Mouse (Mus musculus): ENCODE data around the gene Tmem199. TPM values are rescaled to one million over a fixed set of nuclear protein-coding genes. Genes with fewer than 3 reads are reported as not detected.

Gene Tmem199
- polyA plus RNA-seq, 1 experiment from 2014 or later = 21.1 TPM

DNA sequence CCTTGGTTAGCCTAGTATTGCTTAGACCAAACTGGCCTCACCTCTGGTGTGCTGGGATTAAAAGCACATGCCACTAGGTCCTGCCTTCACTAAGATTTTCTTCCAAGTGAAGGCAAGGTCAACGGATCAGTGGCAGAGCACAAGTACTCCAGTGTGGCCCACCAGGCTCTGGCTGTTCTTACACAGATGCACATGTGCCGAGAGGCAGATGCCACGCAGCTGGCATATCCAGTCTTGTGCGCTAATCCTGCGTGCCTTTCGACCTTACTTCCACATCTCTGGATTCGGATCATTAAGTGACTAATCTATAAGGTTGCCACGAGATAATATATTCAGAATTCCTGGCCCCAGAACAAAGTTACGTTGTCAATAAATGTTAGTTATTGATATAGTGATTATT is 46.9 kb downstream of the Tmem199 start:
- Histone ChIP-seq H3K27ac (ENCODE audit: low read depth) (no peak overlapping the region), H3K36me3 (replicated peaks; ENCODE audit: insufficient read depth, low read length) (no peaks in the 10 kb centered on the region), H3K4me1 (ENCODE audit: insufficient read depth) (peaks cover 25% of the 10 kb centered on the region), H3K9me3 (ENCODE audit: low read length) (no peaks in the 10 kb centered on the region), H3K4me2 (ENCODE audit: low read depth, low read length) (peak overlapping the region; percentile 81), H3K27me3 (ENCODE audit: insufficient read depth, low read length) (no peaks in the 10 kb centered on the region), H3K9ac (replicated peaks) (no peak overlapping the region), H3K4me3 (ENCODE audit: low read depth, low read length) (peak overlapping the region; percentile 63; the same call in 1 of the 2 replicates)
- 48% methylated on average over 9 of the region's 9 CpGs for WGBS (ENCODE audit: insufficient replicate concordance)
- TF ChIP-seq CTCF (IDR thresholded peaks at IDR 0.05; ENCODE audit: low read depth) (no peak), EP300 (IDR thresholded peaks at IDR 0.05; ENCODE audit: low read depth) (no peak)
- DNase-seq (no peak), ATAC-seq (no peak)

- ATAC-seq (no peak), DNase-seq (no peak)
- Histone ChIP-seq H3K27ac (ENCODE audit: low read depth) (no peak overlapping the region), H3K4me2 (ENCODE audit: low read depth, low read length) (no peak overlapping the region), H3K4me3 (ENCODE audit: low read depth, low read length) (no peak overlapping the region), H3K36me3 (replicated peaks; ENCODE audit: insufficient read depth, low read length) (no peaks in the 10 kb centered on the region), H3K27me3 (ENCODE audit: insufficient read depth, low read length) (no peaks in the 10 kb centered on the region), H3K9me3 (ENCODE audit: low read length) (no peaks in the 10 kb centered on the region), H3K4me1 (ENCODE audit: insufficient read depth) (peaks cover 25% of the 10 kb centered on the region), H3K9ac (replicated peaks) (no peak overlapping the region)
- no peak for TF ChIP-seq EP300 (IDR thresholded peaks at IDR 0.05; ENCODE audit: low read depth)
- 55% methylated on average over 13 of the region's 13 CpGs for WGBS (ENCODE audit: insufficient replicate concordance)
Observed at GRCm38 (mm10) chr11:78463286-78464036, 48.5 kb downstream of the Tmem199 start.

DNA sequence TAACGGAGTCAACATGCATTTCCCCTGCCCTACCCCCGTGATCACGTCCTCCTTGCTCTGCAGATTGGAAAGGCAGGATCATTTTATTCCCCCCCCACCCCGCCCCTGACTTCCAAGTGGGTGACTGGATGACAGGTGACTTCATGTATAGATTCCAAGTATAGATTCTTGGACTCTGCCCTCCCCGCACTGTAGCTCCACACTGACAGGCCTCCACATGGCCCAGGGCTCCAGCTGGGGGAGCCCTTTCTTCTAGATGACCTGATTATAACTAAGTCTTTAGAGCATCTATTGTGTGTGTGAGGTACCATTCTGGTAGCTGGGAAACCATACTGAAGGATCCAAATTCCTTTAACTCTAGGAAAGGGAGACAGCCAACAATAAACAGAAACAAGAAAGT is 49.3 kb downstream of the Tmem199 start:
- Histone ChIP-seq H3K4me2 (ENCODE audit: low read depth, low read length) (no peak overlapping the region), H3K9me3 (ENCODE audit: low read length) (no peaks in the 10 kb centered on the region), H3K4me1 (ENCODE audit: insufficient read depth) (peaks cover 25% of the 10 kb centered on the region), H3K36me3 (replicated peaks; ENCODE audit: insufficient read depth, low read length) (no peaks in the 10 kb centered on the region), H3K27ac (ENCODE audit: low read depth) (no peak overlapping the region), H3K9ac (replicated peaks) (no peak overlapping the region), H3K4me3 (ENCODE audit: low read depth, low read length) (no peak overlapping the region), H3K27me3 (ENCODE audit: insufficient read depth, low read length) (no peaks in the 10 kb centered on the region)
- ATAC-seq (no peak), DNase-seq (no peak)
- WGBS (ENCODE audit: insufficient replicate concordance) = 79% methylated on average over 5 of the region's 5 CpGs
- TF ChIP-seq EP300 (IDR thresholded peaks at IDR 0.05; ENCODE audit: low read depth) (no peak), CTCF (IDR thresholded peaks at IDR 0.05; ENCODE audit: low read depth) (no peak)

GRCm38 (mm10) chr11:78461894-78462293 is 50.1 kb downstream of the Tmem199 start:
- ATAC-seq (no peak), DNase-seq (no peak)
- H3K9ac ChIP-seq (replicated peaks) = no peak overlapping the region
- no peak overlapping the region for H3K27ac ChIP-seq (ENCODE audit: low read depth)
- peaks cover 22% of the 10 kb centered on the region for H3K4me1 ChIP-seq (ENCODE audit: insufficient read depth)
- no peaks in the 10 kb centered on the region for H3K27me3 ChIP-seq (ENCODE audit: insufficient read depth, low read length)
- 57% methylated on average over 1 of the region's 1 CpGs for whole genome bisulfite sequencing (ENCODE audit: insufficient replicate concordance)
- H3K36me3 ChIP-seq (replicated peaks; ENCODE audit: insufficient read depth, low read length) = no peaks in the 10 kb centered on the region
- no peak overlapping the region for H3K4me3 ChIP-seq (ENCODE audit: low read depth, low read length)
- no peak overlapping the region for H3K4me2 ChIP-seq (ENCODE audit: low read depth, low read length)
- H3K9me3 ChIP-seq (ENCODE audit: low read length) = no peaks in the 10 kb centered on the region
- TF ChIP-seq EP300 (IDR thresholded peaks at IDR 0.05; ENCODE audit: low read depth) (no peak), CTCF (IDR thresholded peaks at IDR 0.05; ENCODE audit: low read depth) (peak; percentile 57)

DNA sequence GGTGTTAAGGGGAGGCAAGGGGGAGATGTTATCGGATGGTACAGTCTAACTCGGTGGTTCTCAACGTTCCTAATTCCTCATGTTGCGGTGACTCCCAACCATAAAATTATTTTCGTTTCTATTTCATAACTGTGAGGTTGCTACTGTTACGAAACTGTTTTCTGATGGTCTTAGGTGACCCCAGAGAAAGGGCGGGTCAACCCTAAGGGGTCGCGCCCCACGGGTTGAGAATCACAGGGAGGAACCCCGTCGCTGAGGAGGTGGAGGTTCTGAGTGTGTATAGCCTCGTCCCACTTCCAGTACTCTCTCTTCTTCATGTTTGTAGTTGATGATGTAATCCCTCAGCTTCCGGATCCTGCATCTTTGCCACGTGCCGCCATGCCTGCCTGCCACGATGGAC is 53.2 kb downstream of the Tmem199 start:
- Histone ChIP-seq H3K36me3 (replicated peaks; ENCODE audit: insufficient read depth, low read length) (no peaks in the 10 kb centered on the region), H3K4me2 (ENCODE audit: low read depth, low read length) (no peak overlapping the region), H3K4me3 (ENCODE audit: low read depth, low read length) (no peak overlapping the region), H3K4me1 (ENCODE audit: insufficient read depth) (no peaks in the 10 kb centered on the region), H3K27ac (ENCODE audit: low read depth) (no peak overlapping the region), H3K27me3 (ENCODE audit: insufficient read depth, low read length) (no peaks in the 10 kb centered on the region), H3K9ac (replicated peaks) (no peak overlapping the region), H3K9me3 (ENCODE audit: low read length) (no peaks in the 10 kb centered on the region)
- ATAC-seq (no peak), DNase-seq (no peak)
- no peak for TF ChIP-seq EP300 (IDR thresholded peaks at IDR 0.05; ENCODE audit: low read depth)
- no peak for TF ChIP-seq CTCF (IDR thresholded peaks at IDR 0.05; ENCODE audit: low read depth)
- 64% methylated on average over 17 of the region's 17 CpGs for WGBS (ENCODE audit: insufficient replicate concordance)

Other genes with a start within 250 kb of the Tmem199 start
- gene BC030499, start 221.3 kb downstream of the Tmem199 start, polyA plus RNA-seq (2015; fragmentation: Nextera tagmentation; extraction: Ambion mirVana) = 0.07 TPM in 1 of 2 replicates, not detected in the other
- gene Spag5, start 210.6 kb downstream of the Tmem199 start, polyA plus RNA-seq (2015; fragmentation: Nextera tagmentation; extraction: Ambion mirVana) = 9.8 and 11.4 TPM in 2 replicates
- 12.1 and 15.4 TPM in 2 replicates for gene Aldoc, start 189.2 kb downstream of the Tmem199 start, polyA plus RNA-seq (2015; fragmentation: Nextera tagmentation; extraction: Ambion mirVana)
- gene Pigs, start 183.8 kb downstream of the Tmem199 start, polyA plus RNA-seq (2015; fragmentation: Nextera tagmentation; extraction: Ambion mirVana) = 33.1 and 34.6 TPM in 2 replicates
- 63.7 and 77.0 TPM in 2 replicates for gene Unc119, start 168.7 kb downstream of the Tmem199 start, polyA plus RNA-seq (2015; fragmentation: Nextera tagmentation; extraction: Ambion mirVana)
- not detected in 2 replicates for gene Foxn1, start 125.6 kb downstream of the Tmem199 start, polyA plus RNA-seq (2015; fragmentation: Nextera tagmentation; extraction: Ambion mirVana)
- 0.07 and 0.08 TPM in 2 replicates for gene Slc13a2, start 90.0 kb downstream of the Tmem199 start, polyA plus RNA-seq (2015; fragmentation: Nextera tagmentation; extraction: Ambion mirVana)
- 20.5 and 22.3 TPM in 2 replicates for gene Slc46a1, start 46.5 kb downstream of the Tmem199 start, polyA plus RNA-seq (2015; fragmentation: Nextera tagmentation; extraction: Ambion mirVana)
- gene Sarm1, start 14.4 kb downstream of the Tmem199 start, polyA plus RNA-seq (2015; fragmentation: Nextera tagmentation; extraction: Ambion mirVana) = 0.14 and 0.21 TPM in 2 replicates
- gene Vtn, start 13.1 kb downstream of the Tmem199 start, polyA plus RNA-seq (2015; fragmentation: Nextera tagmentation; extraction: Ambion mirVana) = 2,013 and 2,040 TPM in 2 replicates
- 0.11 and 0.16 TPM in 2 replicates for gene Sebox, start 8.7 kb downstream of the Tmem199 start, polyA plus RNA-seq (2015; fragmentation: Nextera tagmentation; extraction: Ambion mirVana)
- 94.2 and 96.6 TPM in 2 replicates for gene Poldip2, start within 50 bp of the Tmem199 start, polyA plus RNA-seq (2015; fragmentation: Nextera tagmentation; extraction: Ambion mirVana)
- gene Tnfaip1, start 24.2 kb upstream of the Tmem199 start, polyA plus RNA-seq (2015; fragmentation: Nextera tagmentation; extraction: Ambion mirVana) = 12.9 and 13.1 TPM in 2 replicates
- 82.3 and 85.1 TPM in 2 replicates for gene Ift20, start 24.2 kb upstream of the Tmem199 start, polyA plus RNA-seq (2015; fragmentation: Nextera tagmentation; extraction: Ambion mirVana)
- gene Tmem97, start 38.6 kb upstream of the Tmem199 start, polyA plus RNA-seq (2015; fragmentation: Nextera tagmentation; extraction: Ambion mirVana) = 79.2 and 81.5 TPM in 2 replicates
- gene Nlk, start 185.2 kb upstream of the Tmem199 start, polyA plus RNA-seq (2015; fragmentation: Nextera tagmentation; extraction: Ambion mirVana) = 5.2 and 6.1 TPM in 2 replicates
- 19.0 and 20.1 TPM in 2 replicates for gene Ccnq, start 239.6 kb upstream of the Tmem199 start, polyA plus RNA-seq (2015; fragmentation: Nextera tagmentation; extraction: Ambion mirVana)

All from liver, postnatal 0 days (tissue).